Mouse (Mus musculus) embryonic fibroblast, embryonic 13.5 days (primary cell): ENCODE measurements at regions not wholly inside any gene's neighbourhood (a gene's known extent, or its start where the extent isn't known, plus 50 kb on each side); places are given as distances from the start of the nearest gene placed in this dataset.

Experiments
- CTCF ChIP-seq: IDR thresholded peaks from 2 replicates; pipeline ENCODE4 v1.5.1; 2011; ENCODE audit warnings: mild to moderate bottlenecking, control low read depth, low read length, moderate library complexity, borderline replicate concordance; ENCODE audit not compliant: insufficient read depth
- POLR2A ChIP-seq: IDR thresholded peaks from 2 replicates; pipeline ENCODE4 v1.6.1; 2011; ENCODE audit warnings: low read depth, mild to moderate bottlenecking, control low read depth, low read length, moderate library complexity

- TF ChIP-seq CTCF (no peak), POLR2A (no peak)
These were observed 991.1 kb downstream of the Basp1 start for GRCm38 (mm10) chr15:24422333-24422942.
